Mouse (Mus musculus): ENCODE results near the gene Gamt. TPM values are rescaled to one million over a fixed set of nuclear protein-coding genes. Genes with fewer than 3 reads are reported as not detected.

Gamt gene
- total RNA-seq (2022), result 10 to 100 TPM; 10.3 to 17.1 (median 14.7) TPM

GRCm38 (mm10) chr10:80260642-80261584 is at the start of gene Gamt, which contains the start of gene Dazap1:
Gene Gamt, minus strand, starts transcription at chr10:80261012.
Gene Dazap1, plus strand, starts transcription at chr10:80261486.
- DNase-seq (ENCODE audit: low spot score), result peak; percentile 96

- no peak for DNase-seq (ENCODE audit: low spot score)
Measured at GRCm38 (mm10) chr10:80304862-80305261, 44.0 kb upstream of the Gamt start.

- no peak for DNase-seq (ENCODE audit: low spot score)
Measured at GRCm38 (mm10) chr10:80304458-80304857, 43.6 kb upstream of the Gamt start.

- peak; percentile 85 for DNase-seq (ENCODE audit: low spot score)
Measured at GRCm38 (mm10) chr10:80302471-80302881, 41.7 kb upstream of the Gamt start.

- DNase-seq (ENCODE audit: low spot score), result no peak
Measured at GRCm38 (mm10) chr10:80302082-80302355, 41.2 kb upstream of the Gamt start.

- DNase-seq (ENCODE audit: low spot score), result no peak
Measured at GRCm38 (mm10) chr10:80301256-80302081, 40.7 kb upstream of the Gamt start.

GRCm38 (mm10) chr10:80300672-80301181 is 39.9 kb upstream of the Gamt start:
- no peak for DNase-seq (ENCODE audit: low spot score)

GRCm38 (mm10) chr10:80299824-80300223 is 39.0 kb upstream of the Gamt start:
- no peak for DNase-seq (ENCODE audit: low spot score)

GRCm38 (mm10) chr10:80299301-80299700 is 38.5 kb upstream of the Gamt start:
- no peak for DNase-seq (ENCODE audit: low spot score)

- no peak for DNase-seq (ENCODE audit: low spot score)
Measured at GRCm38 (mm10) chr10:80298571-80299281, 37.9 kb upstream of the Gamt start.

- no peak for DNase-seq (ENCODE audit: low spot score)
Measured at GRCm38 (mm10) chr10:80297526-80298133, 36.8 kb upstream of the Gamt start.

GRCm38 (mm10) chr10:80296824-80297223 is 36.0 kb upstream of the Gamt start:
- DNase-seq (ENCODE audit: low spot score), result no peak

- peak; percentile 77 for DNase-seq (ENCODE audit: low spot score)
Measured at GRCm38 (mm10) chr10:80295618-80296425, 35.0 kb upstream of the Gamt start, which contains the start of gene Apc2. Gene Apc2, plus strand, starts transcription at chr10:80295977.

GRCm38 (mm10) chr10:80294788-80295303 is 34.0 kb upstream of the Gamt start:
- no peak for DNase-seq (ENCODE audit: low spot score)

- no peak for DNase-seq (ENCODE audit: low spot score)
Measured at GRCm38 (mm10) chr10:80294311-80294710, 33.5 kb upstream of the Gamt start.

- DNase-seq (ENCODE audit: low spot score), result no peak
Measured at GRCm38 (mm10) chr10:80293325-80293724, 32.5 kb upstream of the Gamt start.

- DNase-seq (ENCODE audit: low spot score), result peak; percentile 91
Measured at GRCm38 (mm10) chr10:80292251-80293146, 31.7 kb upstream of the Gamt start, which contains the start of gene Rps15. Gene Rps15, plus strand, starts transcription at chr10:80292453.

- DNase-seq (ENCODE audit: low spot score), result no peak
Measured at GRCm38 (mm10) chr10:80288657-80289056, 27.8 kb upstream of the Gamt start.

- no peak for DNase-seq (ENCODE audit: low spot score)
Measured at GRCm38 (mm10) chr10:80288097-80288496, 27.3 kb upstream of the Gamt start.

Measured in heart, adult 8-10 months (tissue).